Mouse (Mus musculus): ENCODE measurements around the gene Spry2. TPM values are rescaled to one million over a fixed set of nuclear protein-coding genes. Genes with fewer than 3 reads are reported as not detected.

The Spry2 gene
- polyA plus RNA-seq, 1 experiment: 12.5 TPM

GRCm38 (mm10) chr14:105865381-105865938, 31.2 kb downstream of the Spry2 start:
- no peak overlapping the region for H3K4me3 ChIP-seq (ENCODE audit: insufficient read depth, low read depth, low read length)
- H3K27ac ChIP-seq (replicated peaks; ENCODE audit: low read depth, low read length): no peak overlapping the region
- no peaks in the 10 kb centered on the region; the same call in 1 of the 2 replicates for H3K4me1 ChIP-seq (ENCODE audit: control insufficient read depth, insufficient read depth, insufficient read length, low read length)

DNA sequence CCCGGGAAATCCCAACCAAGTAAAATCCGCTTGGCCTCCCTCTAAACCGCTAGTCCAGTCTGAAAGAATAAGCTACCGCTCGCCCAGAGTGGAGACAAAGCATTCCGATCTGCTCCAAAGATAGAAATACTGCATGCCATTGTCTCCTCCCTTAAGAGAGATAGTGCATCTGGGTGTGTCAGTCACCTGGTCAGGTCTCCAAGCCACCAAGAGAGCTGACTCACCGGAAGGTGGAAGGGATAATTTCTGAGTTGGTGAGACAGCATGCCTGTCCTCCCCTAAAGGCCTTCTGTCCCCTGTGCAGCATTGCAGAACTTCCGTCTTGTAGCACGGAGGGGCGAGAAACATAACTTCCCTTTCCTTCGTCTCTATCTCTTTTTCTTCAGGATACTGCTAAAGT, 34.4 kb downstream of the Spry2 start:
- no peak overlapping the region for H3K27ac ChIP-seq (replicated peaks; ENCODE audit: low read depth, low read length)

DNA sequence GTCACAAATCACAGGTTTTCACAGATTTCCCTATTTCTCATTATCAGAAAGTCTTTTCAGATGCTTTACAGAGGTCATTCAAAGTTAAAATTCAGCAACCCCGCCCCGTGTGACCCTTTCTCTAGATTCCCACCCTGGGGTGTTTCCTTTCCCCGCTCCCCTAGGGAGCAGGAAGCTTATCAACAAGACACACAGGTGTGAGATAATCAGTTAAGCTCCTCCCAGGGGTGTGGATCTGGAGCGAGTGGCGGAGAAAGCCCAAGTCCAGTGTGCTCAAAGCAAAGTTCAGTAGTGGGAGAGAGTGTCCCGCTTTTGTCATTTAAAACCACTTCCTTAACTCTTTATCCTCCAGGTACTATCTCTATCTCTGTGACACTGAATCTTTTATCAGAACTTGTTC, 35.7 kb downstream of the Spry2 start:
- Histone ChIP-seq H3K4me3 (ENCODE audit: insufficient read depth, low read depth, low read length) (no peak overlapping the region), H3K27ac (replicated peaks; ENCODE audit: low read depth, low read length) (no peak overlapping the region), H3K4me1 (ENCODE audit: control insufficient read depth, insufficient read depth, insufficient read length, low read length) (no peaks in the 10 kb centered on the region; the same call in 1 of the 2 replicates)

More for the DNA sequence above, 34.4 kb downstream of the Spry2 start:
- Histone ChIP-seq H3K4me3 (ENCODE audit: insufficient read depth, low read depth, low read length) (no peak overlapping the region), H3K4me1 (ENCODE audit: control insufficient read depth, insufficient read depth, insufficient read length, low read length) (no peaks in the 10 kb centered on the region; the same call in 1 of the 2 replicates)

DNA sequence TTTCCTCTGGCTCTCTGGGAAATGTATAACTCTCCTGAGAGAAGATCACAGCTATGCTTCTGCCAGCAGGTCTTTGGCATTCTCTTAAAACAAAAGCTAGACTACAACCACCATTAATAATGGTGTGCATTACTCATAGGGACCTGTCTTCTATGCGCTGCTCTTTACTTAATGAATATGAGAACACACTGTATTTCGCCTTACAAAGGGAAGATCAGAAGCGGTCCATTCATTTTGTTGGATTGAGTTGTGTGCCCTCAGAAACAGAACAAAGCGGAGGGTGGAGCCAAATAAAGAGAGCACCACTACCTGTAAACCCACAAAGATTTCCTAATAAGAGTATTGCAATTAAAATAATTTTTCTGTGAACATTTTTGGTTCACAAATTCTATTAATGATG, 36.3 kb downstream of the Spry2 start:
- no peak overlapping the region for H3K27ac ChIP-seq (replicated peaks; ENCODE audit: low read depth, low read length)
- no peak overlapping the region for H3K4me3 ChIP-seq (ENCODE audit: insufficient read depth, low read depth, low read length)
- no peaks in the 10 kb centered on the region; the same call in 1 of the 2 replicates for H3K4me1 ChIP-seq (ENCODE audit: control insufficient read depth, insufficient read depth, insufficient read length, low read length)

DNA sequence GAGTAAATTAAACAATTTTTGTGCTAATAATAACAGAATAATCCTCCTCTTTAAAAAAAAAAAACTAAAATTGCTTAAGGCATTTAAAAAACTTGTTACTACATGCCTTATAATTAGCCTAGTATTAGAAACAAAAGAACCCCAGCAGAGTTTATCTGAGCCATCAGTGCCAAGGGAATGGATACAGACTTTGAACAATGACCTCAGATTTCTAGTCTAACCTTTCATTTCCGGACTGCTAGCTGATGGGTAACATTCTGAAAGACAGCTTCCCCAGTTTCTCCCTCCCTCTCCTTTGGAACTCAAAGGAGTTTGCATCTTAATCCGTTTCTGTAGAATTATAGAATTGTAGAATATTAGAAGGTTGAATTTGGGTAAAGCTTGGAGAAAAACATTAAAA, 36.7 kb downstream of the Spry2 start:
- Histone ChIP-seq H3K27ac (replicated peaks; ENCODE audit: low read depth, low read length) (no peak overlapping the region), H3K4me1 (ENCODE audit: control insufficient read depth, insufficient read depth, insufficient read length, low read length) (no peaks in the 10 kb centered on the region; the same call in 1 of the 2 replicates), H3K4me3 (ENCODE audit: insufficient read depth, low read depth, low read length) (no peak overlapping the region)

GRCm38 (mm10) chr14:105859368-105859767, 37.3 kb downstream of the Spry2 start:
- Histone ChIP-seq H3K4me3 (ENCODE audit: insufficient read depth, low read depth, low read length) (no peak overlapping the region), H3K4me1 (ENCODE audit: control insufficient read depth, insufficient read depth, insufficient read length, low read length) (no peaks in the 10 kb centered on the region; the same call in 1 of the 2 replicates), H3K27ac (replicated peaks; ENCODE audit: low read depth, low read length) (no peak overlapping the region)

- no peak overlapping the region for H3K4me3 ChIP-seq (ENCODE audit: insufficient read depth, low read depth, low read length)
- no peak overlapping the region for H3K27ac ChIP-seq (replicated peaks; ENCODE audit: low read depth, low read length)
- no peaks in the 10 kb centered on the region; the same call in 1 of the 2 replicates for H3K4me1 ChIP-seq (ENCODE audit: control insufficient read depth, insufficient read depth, insufficient read length, low read length)
Measured at GRCm38 (mm10) chr14:105858935-105859334, 37.7 kb downstream of the Spry2 start.

GRCm38 (mm10) chr14:105851359-105852067, 45.1 kb downstream of the Spry2 start:
- H3K27ac ChIP-seq (replicated peaks; ENCODE audit: low read depth, low read length): no peak overlapping the region
- H3K4me1 ChIP-seq (ENCODE audit: control insufficient read depth, insufficient read depth, insufficient read length, low read length): no peaks in the 10 kb centered on the region; the same call in 1 of the 2 replicates
- no peak overlapping the region for H3K4me3 ChIP-seq (ENCODE audit: insufficient read depth, low read depth, low read length)

Other genes with a start within 250 kb of the Spry2 start
- not detected in 2 replicates for gene Trim52, start 209.4 kb upstream of the Spry2 start, polyA plus RNA-seq (2012; ENCODE audit: insufficient read depth, insufficient read length, missing spikeins)